Mouse (Mus musculus): Measurements from ENCODE around the gene Mfap3.

DNA sequence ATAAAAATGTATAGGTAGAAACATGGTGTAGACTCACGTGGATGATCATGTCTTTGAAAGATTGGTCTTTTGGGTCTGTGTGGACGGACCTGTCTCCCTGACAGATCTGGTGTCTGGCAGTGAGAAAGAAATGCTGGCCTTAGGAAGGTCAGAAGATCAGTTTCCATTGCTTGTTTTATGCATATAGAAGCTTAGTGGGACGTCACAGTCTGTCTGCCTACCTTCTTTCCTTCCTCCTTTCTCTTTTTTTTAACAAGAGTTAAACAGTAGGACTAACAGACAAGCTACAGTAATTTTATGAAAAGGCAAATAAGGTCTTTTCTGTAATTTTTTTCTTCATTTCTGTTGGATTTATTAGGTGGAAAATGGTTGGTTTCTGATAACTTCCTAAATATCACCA, 10.6 kb downstream of the Mfap3 start:
- no peak for TF ChIP-seq CTCF (IDR thresholded peaks at IDR 0.05)
- TF ChIP-seq POLR2A (IDR thresholded peaks at IDR 0.05; ENCODE audit: insufficient read depth, low read depth, low read length): no peak

All from heart, adult 2 months (tissue).